Mouse (Mus musculus) brain, embryonic 18.5 days (tissue): Measurements from ENCODE around the gene Slc6a18.
"Not testable (repeated sequence)": the region's sequence is repeated elsewhere in the genome, so short reads cannot be mapped to it uniquely, and the experiment has no call there.

ENCODE experiments used
- DNase-seq: peaks from one replicate; pipeline ENCODE4 v3.0.0-alpha.2; 2012; ENCODE audit warnings: low read depth, low spot score

The Slc6a18 gene

GRCm38 (mm10) chr13:73677853-73678252, at the start of gene Slc6a18:
TSS of gene Slc6a18 (minus strand) at chr13:73678023.
- DNase-seq = no peak

DNA sequence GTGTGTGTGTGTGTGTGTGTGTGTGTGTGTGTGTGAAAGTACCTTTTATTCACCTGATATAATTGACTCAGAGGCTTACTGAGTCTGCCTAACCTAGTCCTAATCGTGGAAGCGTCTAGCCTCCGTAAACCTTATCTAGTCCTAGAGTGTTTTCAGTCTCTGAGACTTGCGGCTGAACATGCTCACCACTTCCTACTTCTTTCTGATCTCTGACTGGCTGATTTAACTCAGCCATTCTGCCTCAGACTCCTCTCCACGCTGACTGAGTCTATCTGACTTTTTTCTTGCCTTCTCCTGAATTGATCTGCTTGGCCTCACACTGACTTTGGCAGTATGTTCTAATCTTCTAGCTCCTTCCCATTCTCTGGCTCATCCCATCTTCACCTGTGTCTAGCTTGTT, 47.5 kb upstream of the Slc6a18 start:
- no peak for DNase-seq

DNA sequence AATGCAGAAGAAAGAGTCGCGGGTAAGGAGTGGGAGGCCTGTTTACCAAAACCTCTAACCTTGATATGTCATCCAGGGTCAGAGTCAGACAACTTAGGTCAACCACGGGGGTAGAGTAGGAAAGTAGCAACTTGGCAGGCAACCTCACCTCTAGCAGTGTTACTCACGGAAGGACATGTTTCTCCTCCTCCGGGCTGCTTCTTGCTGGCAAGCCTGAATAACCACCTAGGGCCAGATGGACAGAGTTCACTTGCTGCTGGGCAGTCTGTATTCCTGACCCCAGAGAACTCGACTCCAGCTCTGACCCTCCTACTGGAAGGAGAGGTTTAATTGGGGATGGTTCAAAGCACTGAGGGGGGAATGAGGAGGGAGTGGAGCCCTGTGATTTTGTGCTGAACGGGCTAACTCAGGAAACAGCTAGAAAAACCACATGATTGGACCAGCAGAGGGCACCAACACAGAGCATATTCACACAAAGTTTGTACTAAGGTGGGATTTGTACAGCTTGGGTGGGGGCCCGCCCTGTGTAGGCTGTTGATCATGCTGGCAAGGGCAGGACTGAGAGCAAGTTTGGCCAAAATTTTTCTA, 45.4 kb upstream of the Slc6a18 start:
- no peak for DNase-seq

GRCm38 (mm10) chr13:73720241-73720640, 42.4 kb upstream of the Slc6a18 start:
- DNase-seq = no peak

- DNase-seq = peak; percentile 59
Observed at GRCm38 (mm10) chr13:73718225-73718624, 40.4 kb upstream of the Slc6a18 start.

DNA sequence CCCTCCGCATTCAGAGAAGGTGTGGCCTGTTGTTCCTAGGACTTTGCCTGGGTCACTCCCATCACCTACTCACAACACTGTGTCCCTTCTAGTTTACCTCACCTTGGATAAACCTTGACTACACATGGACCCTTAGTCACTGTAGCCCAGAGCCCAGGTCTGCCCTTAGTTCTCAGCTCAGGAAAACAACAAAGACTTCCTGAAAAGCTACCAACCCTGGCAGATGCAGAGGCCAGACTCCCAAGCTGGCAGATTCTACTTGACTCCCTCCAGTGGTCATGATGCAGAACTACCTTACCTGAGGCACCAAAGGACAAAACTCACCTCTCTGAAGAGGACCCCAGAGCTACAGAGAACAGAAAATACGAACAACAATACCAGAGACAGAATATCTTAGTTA, 36.2 kb upstream of the Slc6a18 start:
- no peak for DNase-seq

- no peak for DNase-seq
Observed at GRCm38 (mm10) chr13:73713204-73713603, 35.4 kb upstream of the Slc6a18 start.

DNA sequence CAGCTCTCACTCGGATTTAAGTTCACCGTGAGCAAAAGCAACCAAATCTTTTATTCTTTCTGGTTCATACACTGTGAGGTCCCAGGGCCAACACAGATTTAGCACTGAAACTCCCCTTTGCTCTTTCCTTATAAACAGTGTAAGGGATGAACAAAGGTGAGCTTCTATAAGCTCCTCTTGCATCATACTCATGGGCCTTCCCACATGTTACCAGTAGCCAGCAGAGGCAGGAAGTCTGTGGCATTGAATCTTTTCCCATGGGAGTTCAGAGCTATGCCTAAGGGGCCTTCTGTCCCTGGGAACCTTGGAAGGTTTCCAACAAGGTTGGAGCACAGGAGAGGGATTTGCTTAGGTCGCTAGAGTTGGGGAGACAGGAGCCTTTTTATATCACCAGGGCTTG, 34.4 kb upstream of the Slc6a18 start:
- no peak for DNase-seq

- DNase-seq = no peak
Observed at GRCm38 (mm10) chr13:73711803-73712202, 34.0 kb upstream of the Slc6a18 start.

DNA sequence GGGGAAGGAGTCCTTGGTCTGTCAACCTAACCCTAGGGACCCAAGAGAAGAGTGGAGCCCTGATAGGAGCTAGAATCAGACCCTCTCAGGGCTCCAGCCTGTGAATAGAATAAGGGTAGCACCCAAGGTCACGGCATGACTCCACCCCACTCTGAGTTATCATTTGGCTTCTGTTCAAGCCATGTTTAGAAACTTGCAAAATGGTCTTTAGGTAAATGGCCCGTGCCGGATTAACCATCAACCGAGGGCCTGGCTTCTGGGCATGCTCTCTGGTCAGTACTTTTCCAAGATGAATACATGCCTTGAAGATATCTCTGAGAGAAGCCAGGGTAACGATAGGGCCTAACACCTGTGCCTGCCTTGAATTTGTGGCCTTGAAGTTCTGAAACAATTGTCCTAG, 33.4 kb upstream of the Slc6a18 start:
- DNase-seq = no peak

DNA sequence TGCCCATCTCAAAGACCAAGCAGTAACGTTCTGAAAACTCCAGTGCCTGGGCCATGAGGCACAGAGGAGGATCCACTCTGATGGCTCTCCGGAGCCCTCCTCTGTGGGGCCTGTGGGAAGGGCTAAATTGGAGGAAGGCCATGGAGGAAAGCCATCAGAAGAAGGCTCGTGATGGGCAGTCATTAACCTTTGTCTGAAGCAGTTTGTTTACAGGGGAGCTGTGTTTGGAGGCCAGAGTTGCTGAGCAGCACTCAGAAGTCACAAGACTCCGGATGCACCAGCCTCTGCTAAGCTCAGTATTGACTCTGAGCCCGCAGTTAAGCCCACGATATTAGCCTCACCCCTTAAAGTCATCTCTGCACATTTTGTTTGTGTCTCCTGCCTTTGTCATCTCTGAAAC, 31.7 kb upstream of the Slc6a18 start:
- DNase-seq = no peak

GRCm38 (mm10) chr13:73704694-73705325, 27.0 kb upstream of the Slc6a18 start, which contains the start of gene Slc6a19:
TSS of gene Slc6a19 (minus strand) at chr13:73704865.
- no peak for DNase-seq

DNA sequence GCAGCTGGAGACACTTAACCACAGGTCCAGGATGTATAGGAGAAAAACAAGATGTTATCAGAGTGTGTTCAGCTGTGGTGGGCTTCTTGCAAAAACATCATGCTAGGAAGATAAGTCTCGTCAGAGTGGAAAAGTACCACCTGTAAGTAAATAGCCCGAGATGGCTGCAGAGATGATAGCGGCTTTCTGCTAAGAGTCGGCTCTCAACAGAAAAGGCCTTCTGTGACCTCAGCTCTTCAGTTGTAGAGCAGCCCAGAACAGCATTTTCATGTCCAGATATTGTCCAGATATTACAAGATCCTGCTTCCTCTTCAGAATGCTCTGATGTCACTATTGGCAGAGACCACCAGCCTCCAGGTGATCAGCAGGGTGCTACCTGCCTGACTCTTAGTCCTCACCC, 25.7 kb upstream of the Slc6a18 start:
- DNase-seq = not testable (repeated sequence)

- no peak for DNase-seq
Observed at GRCm38 (mm10) chr13:73702776-73703175, 25.0 kb upstream of the Slc6a18 start.

DNA sequence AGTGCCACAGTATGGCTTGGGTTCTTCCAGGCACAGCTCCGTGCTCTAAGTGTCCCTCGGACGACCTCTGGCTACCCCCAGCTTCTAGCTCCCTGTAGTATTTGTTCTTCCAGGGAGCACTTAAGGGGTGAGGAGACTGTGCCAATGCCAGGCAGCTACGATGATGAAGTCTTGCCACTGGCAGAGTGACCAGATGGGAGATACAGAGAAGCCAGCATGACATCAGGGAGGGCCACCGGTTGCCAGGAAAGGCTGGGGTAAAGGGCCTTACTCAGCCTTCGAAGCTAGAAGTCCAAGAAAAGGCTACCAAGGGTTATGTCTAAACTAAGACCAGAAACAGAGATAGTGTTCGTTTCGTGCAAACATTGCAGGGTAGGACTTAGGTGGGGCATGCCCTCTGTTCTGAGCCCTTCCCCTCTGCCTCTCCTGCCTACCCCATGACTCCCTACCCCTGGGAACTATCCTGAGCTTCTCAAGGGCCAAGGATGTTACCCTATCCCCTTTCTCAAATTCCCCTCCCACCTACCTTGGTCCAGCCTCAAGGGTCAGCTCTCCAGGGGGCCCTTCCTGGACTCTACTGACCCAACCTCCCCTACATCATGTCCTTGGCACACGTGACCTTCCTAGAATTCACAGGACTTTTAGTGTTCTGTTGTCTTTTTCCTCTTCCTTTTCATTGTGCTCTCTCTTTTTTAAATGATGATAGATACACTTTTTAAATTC, 23.5 kb upstream of the Slc6a18 start:
- no peak for DNase-seq

- DNase-seq = no peak
Observed at GRCm38 (mm10) chr13:73700554-73700953, 22.7 kb upstream of the Slc6a18 start.

- no peak for DNase-seq
Observed at GRCm38 (mm10) chr13:73699714-73700113, 21.9 kb upstream of the Slc6a18 start.

- DNase-seq = no peak
Observed at GRCm38 (mm10) chr13:73696529-73696928, 18.7 kb upstream of the Slc6a18 start.

- DNase-seq = no peak
Observed at GRCm38 (mm10) chr13:73694972-73695371, 17.1 kb upstream of the Slc6a18 start.

GRCm38 (mm10) chr13:73693333-73693732, 15.5 kb upstream of the Slc6a18 start:
- DNase-seq = no peak

GRCm38 (mm10) chr13:73692249-73692868, 14.5 kb upstream of the Slc6a18 start:
- DNase-seq = no peak

DNA sequence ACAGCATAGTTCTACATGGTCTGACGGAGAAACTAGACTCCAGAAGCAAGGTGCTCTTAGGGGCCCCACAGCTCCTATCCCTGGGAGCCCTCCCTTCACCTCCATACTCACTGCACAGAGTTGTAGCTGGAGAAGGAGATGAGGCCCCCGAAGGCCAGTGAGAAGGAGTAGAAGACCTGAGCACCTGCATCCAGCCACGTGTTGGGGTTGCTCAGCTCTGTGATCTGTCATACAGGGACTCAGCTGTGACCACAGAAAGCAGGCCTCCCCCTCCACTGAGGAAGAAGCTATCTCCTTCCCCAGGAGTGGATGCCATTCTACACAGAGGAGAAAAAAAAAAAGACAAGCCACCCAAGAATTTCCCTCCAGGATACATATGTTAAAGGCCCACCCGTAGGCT, 11.1 kb upstream of the Slc6a18 start:
- no peak for DNase-seq

- no peak for DNase-seq
Observed at GRCm38 (mm10) chr13:73687601-73688000, 9.8 kb upstream of the Slc6a18 start.
